Mouse (Mus musculus): Measurements from ENCODE around the gene Cyp2c70. TPM values are rescaled to one million over a fixed set of nuclear protein-coding genes. Genes with fewer than 3 reads are reported as not detected.
"Not testable (repeated sequence)": the region's sequence is repeated elsewhere in the genome, so short reads cannot be mapped to it uniquely, and the experiment has no call there.

Cyp2c70 gene
- polyA plus RNA-seq, 1 experiment from 2014 or later, result not detected

- H3K4me3 ChIP-seq (replicated peaks; ENCODE audit: low read length); H3K4me1 ChIP-seq (replicated peaks; ENCODE audit: control insufficient read depth, insufficient read depth, low read length); H3K9ac ChIP-seq; H3K36me3 ChIP-seq (replicated peaks; ENCODE audit: control insufficient read depth, insufficient read depth); H3K27ac ChIP-seq; H3K27me3 ChIP-seq (ENCODE audit: control insufficient read depth, insufficient read depth, low read length); DNase-seq (ENCODE audit: low spot score); H3K9me3 ChIP-seq (ENCODE audit: control insufficient read depth, low read length); H3K4me2 ChIP-seq (replicated peaks); ATAC-seq (ENCODE audit: low FRiP score): not testable (repeated sequence)
- 30% methylated on average over 4 of the region's 4 CpGs for WGBS
These were observed 15.8 kb upstream of the Cyp2c70 start for GRCm38 (mm10) chr19:40202947-40203346.

- Histone ChIP-seq H3K4me3 (replicated peaks; ENCODE audit: low read length) (no peak overlapping the region), H3K27me3 (ENCODE audit: control insufficient read depth, insufficient read depth, low read length) (no peaks in the 10 kb centered on the region), H3K27ac (no peak overlapping the region), H3K9ac (no peak overlapping the region), H3K36me3 (replicated peaks; ENCODE audit: control insufficient read depth, insufficient read depth) (no peaks in the 10 kb centered on the region), H3K9me3 (ENCODE audit: control insufficient read depth, low read length) (no peaks in the 10 kb centered on the region), H3K4me2 (replicated peaks) (no peak overlapping the region), H3K4me1 (replicated peaks; ENCODE audit: control insufficient read depth, insufficient read depth, low read length) (no peaks in the 10 kb centered on the region)
- WGBS, result 93% methylated on average over 10 of the region's 10 CpGs
- no peak for ATAC-seq (ENCODE audit: low FRiP score)
- DNase-seq (ENCODE audit: low spot score), result no peak
These were observed 3.5 kb upstream of the Cyp2c70 start for GRCm38 (mm10) chr19:40190596-40190995.

GRCm38 (mm10) chr19:40183600-40183999 lies 3.5 kb downstream of the Cyp2c70 start:
- Histone ChIP-seq H3K9ac (no peak overlapping the region), H3K27ac (no peak overlapping the region), H3K4me2 (replicated peaks) (no peak overlapping the region), H3K4me1 (replicated peaks; ENCODE audit: control insufficient read depth, insufficient read depth, low read length) (no peaks in the 10 kb centered on the region), H3K27me3 (ENCODE audit: control insufficient read depth, insufficient read depth, low read length) (no peaks in the 10 kb centered on the region), H3K4me3 (replicated peaks; ENCODE audit: low read length) (no peak overlapping the region), H3K36me3 (replicated peaks; ENCODE audit: control insufficient read depth, insufficient read depth) (no peaks in the 10 kb centered on the region), H3K9me3 (ENCODE audit: control insufficient read depth, low read length) (no peaks in the 10 kb centered on the region)
- WGBS, result 92% methylated on average over 5 of the region's 5 CpGs
- DNase-seq (ENCODE audit: low spot score) (no peak), ATAC-seq (ENCODE audit: low FRiP score) (no peak)

- no peak overlapping the region for H3K27ac ChIP-seq
- H3K9ac ChIP-seq, result no peak overlapping the region
- no peak overlapping the region for H3K4me3 ChIP-seq (replicated peaks; ENCODE audit: low read length)
- ATAC-seq (ENCODE audit: low FRiP score) (no peak), DNase-seq (ENCODE audit: low spot score) (no peak)
- H3K4me1 ChIP-seq (replicated peaks; ENCODE audit: control insufficient read depth, insufficient read depth, low read length), result no peaks in the 10 kb centered on the region
- H3K27me3 ChIP-seq (ENCODE audit: control insufficient read depth, insufficient read depth, low read length), result no peaks in the 10 kb centered on the region
- H3K9me3 ChIP-seq (ENCODE audit: control insufficient read depth, low read length), result no peaks in the 10 kb centered on the region
- no peaks in the 10 kb centered on the region for H3K36me3 ChIP-seq (replicated peaks; ENCODE audit: control insufficient read depth, insufficient read depth)
- no peak overlapping the region for H3K4me2 ChIP-seq (replicated peaks)
- WGBS, result 87% methylated on average over 4 of the region's 4 CpGs
These were observed 8.8 kb downstream of the Cyp2c70 start for GRCm38 (mm10) chr19:40178311-40178710.

GRCm38 (mm10) chr19:40168391-40168790 lies 18.7 kb downstream of the Cyp2c70 start:
- H3K4me3 ChIP-seq (replicated peaks; ENCODE audit: low read length); DNase-seq (ENCODE audit: low spot score); H3K9ac ChIP-seq; H3K9me3 ChIP-seq (ENCODE audit: control insufficient read depth, low read length); H3K27me3 ChIP-seq (ENCODE audit: control insufficient read depth, insufficient read depth, low read length); H3K27ac ChIP-seq; H3K4me1 ChIP-seq (replicated peaks; ENCODE audit: control insufficient read depth, insufficient read depth, low read length); H3K36me3 ChIP-seq (replicated peaks; ENCODE audit: control insufficient read depth, insufficient read depth); ATAC-seq (ENCODE audit: low FRiP score); H3K4me2 ChIP-seq (replicated peaks): not testable (repeated sequence)
- WGBS, result 91% methylated on average over 4 of the region's 4 CpGs

GRCm38 (mm10) chr19:40126996-40127395 lies 60.1 kb downstream of the Cyp2c70 start:
- DNase-seq (ENCODE audit: low spot score); H3K4me3 ChIP-seq (replicated peaks; ENCODE audit: low read length); H3K9ac ChIP-seq; H3K27ac ChIP-seq; H3K4me1 ChIP-seq (replicated peaks; ENCODE audit: control insufficient read depth, insufficient read depth, low read length); H3K4me2 ChIP-seq (replicated peaks); H3K9me3 ChIP-seq (ENCODE audit: control insufficient read depth, low read length); H3K36me3 ChIP-seq (replicated peaks; ENCODE audit: control insufficient read depth, insufficient read depth); ATAC-seq (ENCODE audit: low FRiP score); H3K27me3 ChIP-seq (ENCODE audit: control insufficient read depth, insufficient read depth, low read length): not testable (repeated sequence)
- 43% methylated on average over 2 of the region's 2 CpGs for WGBS

GRCm38 (mm10) chr19:40125165-40125564 lies 62.0 kb downstream of the Cyp2c70 start:
- ATAC-seq (ENCODE audit: low FRiP score); H3K4me2 ChIP-seq (replicated peaks); H3K27ac ChIP-seq; H3K36me3 ChIP-seq (replicated peaks; ENCODE audit: control insufficient read depth, insufficient read depth); H3K4me1 ChIP-seq (replicated peaks; ENCODE audit: control insufficient read depth, insufficient read depth, low read length); DNase-seq (ENCODE audit: low spot score); H3K9me3 ChIP-seq (ENCODE audit: control insufficient read depth, low read length); H3K27me3 ChIP-seq (ENCODE audit: control insufficient read depth, insufficient read depth, low read length); H3K9ac ChIP-seq; H3K4me3 ChIP-seq (replicated peaks; ENCODE audit: low read length): not testable (repeated sequence)
- 83% methylated on average over 3 of the region's 3 CpGs for WGBS

GRCm38 (mm10) chr19:40119624-40120023 lies 67.5 kb downstream of the Cyp2c70 start:
- H3K4me2 ChIP-seq (replicated peaks); H3K27ac ChIP-seq; DNase-seq (ENCODE audit: low spot score): not testable (repeated sequence)

More at GRCm38 (mm10) chr19:40119624-40120023, 67.5 kb downstream of the Cyp2c70 start:
- 85% methylated on average over 13 of the region's 13 CpGs for WGBS
- H3K4me1 ChIP-seq (replicated peaks; ENCODE audit: control insufficient read depth, insufficient read depth, low read length); H3K4me3 ChIP-seq (replicated peaks; ENCODE audit: low read length); H3K27me3 ChIP-seq (ENCODE audit: control insufficient read depth, insufficient read depth, low read length); H3K9ac ChIP-seq; H3K9me3 ChIP-seq (ENCODE audit: control insufficient read depth, low read length); ATAC-seq (ENCODE audit: low FRiP score); H3K36me3 ChIP-seq (replicated peaks; ENCODE audit: control insufficient read depth, insufficient read depth): not testable (repeated sequence)
